Mouse (Mus musculus) thymus, postnatal 14 days (tissue): ENCODE results near the gene Cyth2.
A peak's percentile ranks its signal among the peaks of the same experiment; 100 is the strongest.

Source experiments
- DNase-seq: peaks from one replicate; pipeline ENCODE4 v3.0.0; 2021

The Cyth2 gene

DNA sequence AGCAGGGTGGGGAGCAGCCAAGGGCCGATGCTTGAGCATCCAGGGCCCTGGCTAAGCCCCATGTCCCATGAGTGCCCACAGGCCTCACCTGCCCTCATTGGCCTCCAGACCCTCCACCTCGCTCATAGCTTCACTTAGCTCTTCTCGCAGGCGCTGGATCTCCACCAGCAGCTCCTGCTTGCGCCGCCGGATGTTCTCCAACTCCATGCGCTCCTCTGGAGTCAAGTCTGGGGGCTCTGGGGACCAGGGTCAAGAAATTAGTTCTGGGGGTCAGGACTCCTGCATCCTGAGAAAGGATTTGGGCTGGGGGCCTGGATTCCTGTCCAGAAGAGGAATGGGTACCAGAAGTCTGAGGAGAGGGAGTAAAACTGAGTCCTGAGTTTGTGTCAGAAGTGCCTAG, 1.5 kb downstream of the Cyth2 start:
- DNase-seq: no peak

DNA sequence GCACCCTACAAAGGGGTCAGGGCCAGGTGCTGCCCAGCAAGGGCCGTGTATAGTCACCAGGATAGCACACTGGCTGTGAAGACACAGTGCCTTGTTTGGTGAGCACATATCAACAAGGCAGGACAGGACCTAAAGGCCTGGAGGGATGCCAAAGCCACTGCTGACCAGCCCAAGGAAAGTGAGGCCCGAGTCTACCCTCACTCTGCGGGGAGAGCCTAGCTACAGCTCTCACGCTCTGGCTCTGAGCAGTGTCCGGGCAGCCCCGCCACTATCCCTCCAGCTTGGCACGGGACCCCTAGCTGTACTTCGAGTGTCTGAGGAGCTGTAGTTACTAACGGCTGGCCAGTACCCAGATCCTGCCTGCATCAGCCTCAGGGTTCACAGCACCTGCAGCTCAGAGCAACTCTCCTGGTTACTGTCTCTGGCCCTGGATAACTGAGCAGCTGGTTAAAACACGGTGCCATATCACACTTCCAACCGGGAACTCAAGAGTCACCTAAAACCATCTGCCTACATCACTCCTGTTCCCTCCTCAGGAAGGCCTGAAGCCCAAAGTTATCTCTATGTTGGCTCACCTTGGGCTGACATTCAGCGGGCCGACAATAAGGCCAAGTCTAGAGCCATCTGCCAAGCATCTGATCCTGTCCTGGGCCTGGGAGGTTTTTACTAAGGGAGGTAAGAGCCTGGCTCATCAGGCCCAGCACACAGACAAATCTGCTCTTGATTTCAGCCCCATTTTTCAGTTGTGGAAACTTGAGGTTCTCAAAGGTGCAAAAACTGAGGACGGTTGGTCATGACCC, 4.9 kb downstream of the Cyth2 start:
- DNase-seq: no peak

DNA sequence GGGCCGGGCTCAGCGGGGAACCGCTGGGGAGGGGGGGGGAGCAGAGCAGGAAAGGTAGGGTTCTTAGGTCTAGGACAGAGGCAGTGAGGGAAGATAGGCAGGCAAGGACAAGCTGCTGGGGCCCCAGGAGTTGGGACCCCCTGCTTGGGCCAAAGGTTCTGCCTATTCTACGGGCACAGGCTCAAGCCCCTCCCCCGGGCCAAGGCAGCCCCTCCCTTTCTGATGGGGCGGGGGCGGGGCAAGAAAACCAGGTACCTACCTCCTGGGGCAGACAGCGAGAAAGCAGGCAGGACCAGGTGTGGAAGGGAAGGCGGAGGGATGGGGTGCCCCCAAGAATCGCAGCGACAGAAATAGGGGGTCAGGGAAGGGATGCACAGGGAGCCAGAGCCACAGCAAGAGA, 5.9 kb downstream of the Cyth2 start:
- no peak for DNase-seq

DNA sequence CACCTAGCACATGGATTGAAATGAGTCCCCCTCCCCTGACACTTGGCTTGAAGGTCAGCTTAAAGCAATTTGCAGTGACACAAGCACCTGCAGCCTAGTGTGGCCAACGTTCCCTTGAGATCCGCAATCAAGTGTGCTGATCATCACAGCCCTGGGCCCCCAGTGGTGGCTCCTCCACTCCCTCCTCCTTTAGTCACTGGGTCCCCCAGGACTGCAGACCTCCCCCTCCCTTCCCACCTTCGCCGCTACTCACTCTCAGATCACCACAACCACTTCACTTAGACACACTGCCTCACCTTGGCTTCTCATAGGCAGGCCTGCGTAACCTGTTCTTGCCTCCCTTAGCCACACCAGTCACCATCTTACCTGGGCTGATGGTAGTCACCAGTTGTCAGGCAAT, 8.4 kb downstream of the Cyth2 start:
- no peak for DNase-seq

DNA sequence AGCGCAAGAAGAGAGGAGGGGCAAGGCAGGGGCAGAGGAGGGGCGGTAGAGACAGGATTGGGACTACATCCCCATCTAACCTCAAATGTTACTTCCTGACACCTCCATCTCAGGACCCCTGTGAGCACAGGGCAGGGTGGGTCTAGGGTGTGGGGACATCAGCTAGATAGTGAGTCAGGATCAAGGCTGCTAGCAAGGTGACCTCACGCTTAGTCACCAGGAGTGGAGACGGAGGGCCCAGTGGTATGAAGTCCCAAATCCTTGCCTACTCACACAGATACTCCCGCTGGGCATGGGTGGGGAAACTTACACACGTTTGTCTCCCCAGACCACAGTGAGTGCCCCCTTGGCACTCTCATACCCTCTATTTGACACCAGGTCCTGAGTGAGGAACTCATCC, 11.8 kb downstream of the Cyth2 start:
- DNase-seq: no peak

DNA sequence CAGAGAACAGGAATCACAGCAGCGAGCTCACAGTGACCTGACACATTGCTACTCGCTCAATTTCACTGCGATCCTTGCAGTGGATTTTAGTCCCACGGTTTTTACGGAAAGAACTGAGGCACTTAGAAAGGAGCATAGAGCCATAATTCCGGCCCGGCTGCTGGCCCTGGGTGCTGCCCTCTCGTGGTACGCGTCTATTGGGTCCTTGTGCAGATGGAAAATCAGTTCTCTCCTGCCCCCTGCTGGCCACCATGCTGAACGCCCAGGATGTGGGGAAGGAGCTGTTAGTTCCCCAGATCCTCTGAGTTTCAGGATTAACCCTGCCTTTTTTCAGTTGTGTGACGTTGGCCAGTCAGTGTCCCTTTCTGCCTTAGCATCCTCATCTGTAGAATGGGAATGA, 13.0 kb downstream of the Cyth2 start:
- peak; percentile 92 for DNase-seq

DNA sequence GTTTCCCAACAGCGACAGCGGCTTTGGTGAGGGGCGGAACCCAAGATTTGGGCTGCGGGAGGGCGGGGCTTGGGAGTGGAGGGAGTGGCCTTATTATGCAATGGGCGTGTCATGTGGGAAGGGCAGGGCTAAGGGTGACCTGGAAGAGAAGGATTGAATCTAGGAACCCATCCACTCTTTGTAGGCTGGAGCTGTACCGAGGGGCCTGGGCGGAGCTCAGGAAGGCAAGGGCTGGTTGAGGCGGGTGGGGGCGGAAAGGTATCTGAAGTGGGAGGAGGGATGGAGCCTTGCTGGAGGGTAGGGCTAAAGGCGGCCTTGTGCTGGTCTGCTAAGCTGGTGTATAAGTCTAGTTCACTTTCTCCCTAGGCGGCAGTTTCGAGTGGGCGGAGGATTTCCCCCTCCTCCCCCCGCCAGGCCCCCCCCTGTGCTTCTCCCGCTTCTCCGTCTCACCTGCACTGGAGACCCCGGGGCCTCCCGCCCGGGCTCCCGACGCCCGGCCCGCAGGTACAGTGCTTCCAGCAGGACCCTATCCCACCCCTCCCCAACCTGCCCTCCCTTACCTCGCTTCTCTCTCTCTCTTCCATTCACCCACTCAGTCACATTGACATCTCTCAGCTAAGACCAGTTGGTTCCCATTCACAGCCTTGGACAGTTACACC, 13.7 kb downstream of the Cyth2 start:
- no peak for DNase-seq

DNA sequence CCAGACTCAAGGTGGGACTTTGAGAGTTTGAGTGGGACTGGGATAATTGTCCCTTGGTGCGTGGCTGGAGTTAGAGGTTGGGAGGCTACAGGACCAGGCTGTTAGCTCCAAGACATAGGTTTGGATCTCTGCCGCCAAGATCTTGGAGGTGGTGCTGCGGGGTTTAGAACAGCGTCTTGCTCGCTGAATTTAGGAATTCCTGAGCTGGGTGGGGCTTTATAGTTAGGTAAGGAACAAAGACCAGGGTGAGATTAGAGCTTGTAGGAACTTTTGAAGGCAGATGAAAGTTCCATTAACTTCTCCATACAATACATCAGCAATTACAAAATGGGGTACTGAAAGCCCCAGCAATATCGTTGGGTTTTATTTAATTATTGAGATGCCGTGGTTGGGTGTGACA, 14.4 kb downstream of the Cyth2 start:
- no peak for DNase-seq

DNA sequence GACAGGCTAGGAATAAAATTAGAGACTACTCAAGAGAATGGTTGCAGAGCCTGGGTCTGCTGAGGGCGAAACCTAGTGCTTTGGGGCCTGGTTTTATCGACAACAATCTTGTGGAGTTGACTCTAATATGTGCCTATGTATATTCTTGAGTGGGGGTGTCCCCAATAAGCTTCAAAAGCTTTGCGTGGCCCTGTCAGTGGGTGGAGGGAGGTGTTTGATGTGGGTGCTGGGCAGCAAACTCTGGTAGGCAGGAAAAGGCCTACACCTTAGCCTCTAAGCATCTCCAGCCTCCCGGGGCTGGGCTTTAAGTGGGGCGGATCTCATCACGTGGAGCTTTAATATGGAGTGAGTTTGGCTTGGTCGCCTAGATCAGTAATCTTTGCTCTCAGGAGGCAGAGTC, 15.4 kb downstream of the Cyth2 start:
- DNase-seq: no peak

DNA sequence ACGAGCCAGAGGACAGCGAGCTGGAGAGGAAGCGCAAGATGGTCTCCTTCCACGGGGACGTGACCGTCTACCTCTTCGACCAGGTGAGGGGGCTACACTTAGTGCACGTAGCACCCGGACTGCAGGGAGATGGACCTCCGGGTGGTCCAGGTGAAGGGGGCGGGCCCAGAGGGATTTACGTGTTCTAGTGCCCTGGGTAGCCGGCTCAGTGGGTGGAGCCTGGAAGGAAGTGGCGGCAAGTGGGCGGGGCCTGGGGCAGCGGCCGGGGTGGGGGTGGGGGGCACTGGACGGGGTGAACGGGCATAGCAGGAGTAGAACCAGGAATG, 15.9 kb downstream of the Cyth2 start:
- DNase-seq: peak; percentile 47

DNA sequence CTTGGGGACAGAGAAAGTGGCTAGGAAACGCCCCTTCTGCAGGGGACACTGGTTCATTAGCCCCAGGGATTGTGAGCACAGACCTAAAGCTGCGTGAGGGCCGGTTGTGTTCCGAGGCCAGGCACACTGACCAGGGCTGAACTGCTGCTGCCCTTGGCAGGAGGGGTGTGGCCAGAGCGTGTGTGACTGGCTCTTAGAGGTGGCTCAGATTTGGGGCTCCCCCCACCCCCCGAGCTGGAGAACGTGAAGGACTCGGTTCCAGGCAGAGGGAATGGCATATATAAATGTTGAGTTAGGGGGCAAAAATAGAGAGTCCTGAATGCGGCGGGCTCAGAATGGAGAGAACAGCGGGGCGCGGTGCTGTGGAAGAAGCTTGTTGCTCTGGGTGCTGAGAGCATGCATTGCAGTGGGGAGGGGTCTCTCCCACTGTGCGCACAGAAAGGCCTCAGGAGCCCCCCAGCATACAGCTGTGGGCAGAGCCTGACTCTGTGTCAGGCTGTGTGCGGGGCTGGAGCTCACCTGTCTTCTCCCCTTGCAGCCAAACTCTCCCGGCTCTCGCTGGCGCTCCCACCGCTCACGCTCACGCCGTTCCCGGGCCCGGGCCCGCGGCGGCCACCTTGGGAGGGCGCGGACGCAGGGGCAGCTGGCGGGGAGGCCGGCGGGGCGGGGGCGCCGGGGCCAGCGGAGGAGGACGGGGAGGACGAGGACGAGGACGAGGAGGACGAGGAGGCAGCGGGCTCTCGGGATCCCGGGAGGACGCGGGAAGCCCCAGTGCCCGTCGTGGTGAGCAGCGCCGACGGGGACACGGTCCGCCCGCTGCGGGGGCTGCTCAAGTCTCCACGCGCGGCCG, 16.5 kb downstream of the Cyth2 start:
- no peak for DNase-seq

DNA sequence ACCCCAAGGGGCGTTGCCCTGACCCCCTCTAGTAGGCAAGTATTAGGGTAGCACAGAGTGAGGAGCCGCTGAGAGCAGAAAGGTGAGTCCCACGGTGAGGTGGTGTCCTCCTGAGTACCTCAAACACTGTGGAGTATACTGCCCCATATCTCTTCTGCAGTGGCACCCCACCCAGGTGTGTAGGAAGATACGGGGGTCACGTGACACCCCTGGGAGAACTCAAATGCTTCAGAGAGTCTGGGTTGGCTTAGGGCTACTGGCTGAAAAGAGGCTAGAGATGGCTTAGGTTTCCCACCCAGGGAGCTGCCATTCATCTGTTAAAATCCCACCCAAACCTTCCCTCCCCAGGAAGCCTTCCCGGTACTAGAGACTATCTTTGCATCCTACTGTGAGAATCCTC, 17.4 kb downstream of the Cyth2 start:
- DNase-seq: no peak

DNA sequence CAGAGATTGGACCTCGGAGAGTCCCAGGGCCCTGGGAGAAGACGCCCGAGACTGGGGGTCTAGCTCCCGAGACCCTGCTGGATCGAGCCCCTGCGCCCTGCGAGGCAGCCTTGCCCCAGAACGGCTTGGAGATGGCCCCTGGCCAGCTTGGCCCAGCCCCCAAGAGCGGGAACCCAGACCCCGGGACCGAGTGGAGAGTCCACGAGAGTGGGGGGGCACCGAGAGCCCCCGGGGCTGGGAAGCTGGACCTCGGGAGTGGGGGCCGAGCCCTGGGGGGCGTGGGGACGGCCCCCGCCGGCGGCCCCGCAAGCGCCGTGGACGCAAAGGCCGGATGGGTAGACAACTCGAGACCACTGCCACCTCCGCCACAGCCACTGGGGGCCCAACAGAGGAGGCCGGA, 19.4 kb downstream of the Cyth2 start:
- no peak for DNase-seq

DNA sequence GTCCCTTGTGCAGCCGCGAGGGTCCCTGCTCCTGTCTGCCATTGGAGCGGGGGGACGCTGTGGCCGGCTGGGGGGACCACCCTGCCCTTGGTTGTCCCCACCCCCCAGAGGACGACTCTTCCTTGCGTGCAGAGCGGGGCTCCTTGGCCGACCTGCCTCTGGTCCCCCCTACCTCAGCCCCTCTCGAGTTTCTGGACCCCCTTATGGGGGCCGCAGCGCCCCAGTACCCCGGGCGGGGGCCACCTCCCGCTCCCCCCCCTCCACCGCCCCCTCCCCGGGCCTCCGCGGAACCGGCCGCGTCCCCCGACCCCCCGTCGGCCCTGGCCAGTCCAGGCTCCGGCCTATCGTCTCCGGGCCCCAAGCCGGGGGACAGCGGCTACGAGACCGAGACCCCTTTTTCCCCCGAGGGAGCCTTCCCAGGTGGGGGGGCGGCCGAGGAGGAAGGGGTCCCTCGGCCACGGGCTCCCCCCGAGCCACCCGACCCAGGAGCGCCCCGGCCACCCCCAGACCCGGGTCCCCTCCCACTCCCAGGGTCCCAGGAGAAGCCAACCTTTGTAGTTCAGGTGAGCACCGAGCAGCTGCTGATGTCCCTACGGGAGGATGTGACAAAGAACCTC, 20.3 kb downstream of the Cyth2 start:
- DNase-seq: no peak

DNA sequence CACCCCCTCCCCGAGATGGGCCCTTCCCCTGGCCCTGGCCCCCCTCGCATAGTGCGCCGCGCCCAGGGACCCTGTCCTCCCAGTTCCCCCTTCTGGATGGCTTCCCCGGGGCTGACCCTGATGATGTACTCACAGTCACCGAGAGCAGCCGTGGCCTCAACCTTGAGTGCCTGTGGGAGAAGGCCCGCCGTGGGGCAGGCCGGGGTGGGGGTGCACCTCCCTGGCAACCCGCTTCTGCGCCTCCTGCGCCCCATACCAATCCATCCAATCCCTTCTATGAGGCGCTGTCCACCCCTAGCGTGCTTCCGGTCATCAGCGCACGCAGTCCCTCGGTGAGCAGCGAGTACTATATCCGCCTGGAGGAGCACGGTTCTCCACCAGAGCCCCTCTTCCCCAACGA, 21.1 kb downstream of the Cyth2 start:
- DNase-seq: no peak

DNA sequence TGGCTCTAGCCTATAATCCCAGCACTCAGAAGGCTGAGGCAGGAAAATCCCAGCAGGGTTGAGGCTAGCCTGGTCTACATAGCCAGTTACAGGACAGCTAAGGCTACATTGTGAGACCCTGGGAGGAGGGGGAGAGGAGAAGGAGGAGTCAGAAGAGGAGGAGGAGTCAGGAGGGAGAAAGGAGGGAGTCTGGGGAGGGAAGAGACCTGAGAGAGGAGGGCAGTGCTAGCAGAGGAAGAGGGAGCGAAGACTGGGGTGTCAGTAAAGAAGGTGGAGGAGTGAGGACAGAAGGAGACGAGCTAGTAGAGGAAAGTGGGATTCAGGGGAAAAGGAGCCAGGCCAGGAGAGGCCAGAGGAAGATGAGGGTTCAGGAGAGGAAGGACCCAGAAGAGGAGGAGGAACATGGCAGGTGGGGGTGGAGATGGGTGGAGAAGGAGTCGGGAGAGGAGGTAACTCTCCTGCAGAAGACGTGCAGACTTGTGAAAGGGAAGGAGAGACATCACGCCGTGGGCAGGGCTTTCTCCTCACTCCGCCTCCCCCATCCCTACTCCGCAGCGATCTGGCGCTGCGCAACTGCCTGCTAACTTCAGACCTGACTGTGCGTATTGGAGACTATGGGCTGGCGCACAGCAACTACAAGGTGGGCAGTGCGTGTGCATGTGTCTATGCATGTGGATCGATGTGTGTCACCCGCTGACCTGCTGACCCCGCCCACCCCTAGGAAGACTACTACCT, 22.5 kb downstream of the Cyth2 start:
- no peak for DNase-seq

DNA sequence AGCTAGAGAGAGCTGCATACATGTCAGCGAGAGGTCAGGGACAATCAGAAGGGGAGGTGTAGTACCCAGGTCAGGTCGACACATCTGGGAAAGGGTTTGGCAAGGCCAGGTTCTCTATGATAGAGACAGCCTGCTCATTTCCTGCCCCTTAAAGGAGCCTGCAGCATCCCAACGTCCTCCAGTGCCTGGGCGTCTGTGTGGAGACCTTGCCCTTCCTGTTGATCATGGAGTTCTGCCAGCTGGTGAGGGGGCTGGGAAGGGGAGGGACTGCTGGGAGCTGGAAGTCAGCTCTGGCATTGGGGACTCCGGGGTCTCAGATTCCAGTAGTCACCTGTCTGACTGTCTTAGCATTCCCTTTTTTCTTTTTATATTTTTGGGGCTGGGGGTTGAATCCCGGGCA, 23.7 kb downstream of the Cyth2 start:
- no peak for DNase-seq

DNA sequence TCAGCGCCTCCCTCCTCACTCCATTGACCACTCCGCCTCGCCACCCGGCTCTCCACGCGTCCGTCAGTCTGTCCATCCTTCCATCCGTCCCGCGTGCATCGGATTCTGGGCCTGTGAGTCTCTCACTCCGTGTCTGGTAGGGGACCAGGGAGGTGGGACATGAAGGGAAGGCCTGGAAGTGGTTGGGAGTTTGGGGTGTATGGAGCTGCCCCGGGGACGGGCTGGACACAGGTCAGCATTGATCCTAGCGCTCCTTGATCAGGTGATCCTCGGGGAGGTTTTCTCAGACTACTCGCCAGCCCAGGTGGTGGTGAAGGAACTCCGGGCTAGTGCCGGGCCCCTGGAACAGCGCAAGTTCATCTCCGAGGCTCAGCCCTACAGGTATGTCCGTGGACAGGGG, 26.7 kb downstream of the Cyth2 start:
- no peak for DNase-seq

DNA sequence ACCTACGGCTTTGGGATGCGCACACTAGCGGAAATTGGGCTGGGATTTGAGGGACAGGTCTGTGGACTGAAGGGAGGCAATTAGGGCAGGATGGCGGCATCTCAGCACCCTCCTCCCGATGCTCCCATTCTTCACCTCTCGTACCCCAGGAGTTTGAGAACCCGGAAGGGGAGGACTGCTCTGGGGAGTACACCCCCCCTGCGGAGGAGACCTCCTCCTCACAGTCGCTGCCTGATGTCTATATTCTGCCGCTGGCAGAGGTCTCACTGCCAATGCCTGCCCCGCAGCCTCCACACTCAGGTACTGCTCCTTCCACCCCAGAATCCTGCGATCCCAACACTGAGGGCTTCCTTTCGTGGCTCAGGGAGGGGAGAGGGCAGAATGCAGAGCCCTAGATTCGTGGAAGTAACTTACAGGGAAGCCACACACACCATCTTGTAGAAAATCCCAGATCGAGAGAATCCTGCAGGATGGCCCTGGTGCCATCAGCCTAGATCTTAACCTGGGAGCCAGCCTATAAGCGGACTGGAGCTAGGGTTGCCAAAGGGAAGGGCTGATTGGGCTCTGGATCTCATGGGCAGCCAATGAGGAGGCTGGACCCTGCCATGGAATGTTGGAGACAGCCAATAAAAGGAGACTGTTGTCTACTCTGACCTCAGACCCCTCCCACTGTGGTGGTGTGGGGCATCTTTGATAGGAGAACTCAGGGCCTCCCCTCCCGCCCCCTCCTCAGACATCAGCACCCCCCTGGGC, 27.5 kb downstream of the Cyth2 start:
- no peak for DNase-seq

DNA sequence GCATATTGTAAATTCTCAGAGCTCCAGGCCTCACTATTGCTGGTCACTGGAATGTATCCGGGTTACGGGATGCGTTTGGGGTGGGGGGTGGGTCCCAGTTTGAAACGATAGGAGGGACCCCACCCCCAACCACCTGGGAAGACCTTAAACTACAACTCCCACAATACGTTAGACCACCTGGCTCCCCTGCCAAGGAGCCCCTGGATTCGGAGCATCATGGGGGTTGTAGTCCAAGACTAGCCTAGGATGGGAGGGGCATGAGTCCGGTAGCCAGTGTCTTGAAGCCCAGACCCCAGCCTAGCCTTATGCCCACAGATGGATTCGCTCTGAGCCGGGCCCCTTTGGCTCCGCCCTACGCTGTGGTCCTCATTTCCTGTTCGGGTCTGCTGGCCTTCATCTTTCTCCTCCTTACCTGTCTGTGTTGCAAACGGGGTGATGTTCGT, 28.2 kb downstream of the Cyth2 start:
- DNase-seq: no peak

DNA sequence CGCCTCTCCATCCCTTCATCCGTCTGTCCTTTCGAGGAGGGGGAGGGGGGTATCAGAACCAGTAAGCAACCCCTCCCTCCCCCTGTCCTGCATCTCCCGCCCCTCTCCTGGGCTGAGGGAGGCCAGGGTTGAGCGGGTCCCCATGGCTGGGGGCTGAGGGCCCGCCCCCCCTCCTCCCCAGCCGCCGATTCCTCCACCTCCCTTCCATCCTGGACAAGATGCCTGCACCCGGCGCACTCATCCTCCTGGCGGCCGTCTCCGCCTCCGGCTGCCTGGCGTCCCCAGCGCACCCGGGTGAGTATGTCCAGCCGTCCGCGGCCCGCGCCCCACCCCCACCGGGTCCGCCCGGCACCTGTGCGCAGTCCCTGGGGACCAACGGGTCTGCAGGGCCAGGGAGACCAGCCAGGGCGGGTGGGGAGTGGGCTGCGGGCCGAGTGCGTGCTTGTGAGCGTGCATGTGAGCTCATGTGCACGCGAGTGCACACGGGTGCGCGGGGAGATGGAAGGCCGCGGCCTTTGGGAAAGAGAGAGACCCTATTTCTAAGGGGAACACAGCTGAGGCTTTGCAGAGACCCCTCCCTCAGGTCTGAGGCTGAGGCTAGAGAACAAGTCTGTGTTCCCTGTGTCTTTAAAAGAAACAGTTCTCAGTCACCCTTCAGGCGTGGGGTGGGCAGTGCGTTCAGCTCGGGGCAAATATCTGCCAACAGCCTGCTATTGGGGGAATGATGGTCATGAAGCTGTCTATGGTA, 28.8 kb downstream of the Cyth2 start:
- no peak for DNase-seq
